Mouse (Mus musculus) kidney, postnatal 25 days (tissue): ENCODE measurements at regions not wholly inside any gene's neighbourhood (a gene's known extent, or its start where the extent isn't known, plus 50 kb on each side); places are given as distances from the start of the nearest gene placed in this dataset.

Source experiments
- DNase-seq, 2 experiments: peaks; one replicate each; pipeline ENCODE4 v3.0.0; 2021; ENCODE audit warnings: mixed read lengths in 2 of 2

DNA sequence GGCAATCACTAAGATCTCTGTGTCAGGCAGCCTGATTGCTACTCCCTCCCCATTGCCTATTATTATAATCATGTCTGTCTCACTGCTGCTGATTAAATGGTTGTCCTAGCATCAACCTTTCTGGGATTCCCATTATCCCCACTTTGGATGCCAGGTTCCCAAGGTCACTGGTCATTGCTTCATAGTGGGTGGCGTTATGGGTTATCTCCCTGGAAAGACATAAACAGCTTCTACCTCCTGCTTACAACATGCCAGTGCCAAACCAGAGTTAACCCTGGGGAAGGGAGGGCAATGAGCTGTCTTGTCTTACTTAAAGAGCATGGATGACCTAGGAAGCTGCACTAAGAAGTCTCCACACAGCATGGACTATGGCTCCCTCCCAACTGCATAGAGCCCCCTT lies 136.9 kb downstream of the Uaca start:
- DNase-seq = no peak

DNA sequence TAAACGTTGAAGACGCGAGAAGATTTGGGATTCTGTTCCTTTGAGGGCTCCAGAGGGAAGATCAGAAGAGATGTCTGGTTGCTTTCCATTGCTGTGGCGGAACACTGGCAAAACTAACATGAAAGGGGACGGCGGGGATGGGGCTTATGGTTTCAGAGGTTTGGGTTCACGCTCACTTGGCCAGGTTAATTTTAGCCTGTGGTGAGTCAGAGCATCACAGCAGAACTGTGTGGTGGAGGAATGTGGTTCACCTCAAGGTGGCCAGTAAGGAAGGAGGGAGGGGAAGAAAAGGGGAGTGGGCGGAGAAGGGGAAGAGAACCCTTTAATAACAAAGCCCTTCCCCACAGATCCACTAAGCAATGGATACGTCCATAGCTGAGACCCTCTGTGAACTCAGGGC lies 142.6 kb downstream of the Uaca start:
- DNase-seq = no peak

DNA sequence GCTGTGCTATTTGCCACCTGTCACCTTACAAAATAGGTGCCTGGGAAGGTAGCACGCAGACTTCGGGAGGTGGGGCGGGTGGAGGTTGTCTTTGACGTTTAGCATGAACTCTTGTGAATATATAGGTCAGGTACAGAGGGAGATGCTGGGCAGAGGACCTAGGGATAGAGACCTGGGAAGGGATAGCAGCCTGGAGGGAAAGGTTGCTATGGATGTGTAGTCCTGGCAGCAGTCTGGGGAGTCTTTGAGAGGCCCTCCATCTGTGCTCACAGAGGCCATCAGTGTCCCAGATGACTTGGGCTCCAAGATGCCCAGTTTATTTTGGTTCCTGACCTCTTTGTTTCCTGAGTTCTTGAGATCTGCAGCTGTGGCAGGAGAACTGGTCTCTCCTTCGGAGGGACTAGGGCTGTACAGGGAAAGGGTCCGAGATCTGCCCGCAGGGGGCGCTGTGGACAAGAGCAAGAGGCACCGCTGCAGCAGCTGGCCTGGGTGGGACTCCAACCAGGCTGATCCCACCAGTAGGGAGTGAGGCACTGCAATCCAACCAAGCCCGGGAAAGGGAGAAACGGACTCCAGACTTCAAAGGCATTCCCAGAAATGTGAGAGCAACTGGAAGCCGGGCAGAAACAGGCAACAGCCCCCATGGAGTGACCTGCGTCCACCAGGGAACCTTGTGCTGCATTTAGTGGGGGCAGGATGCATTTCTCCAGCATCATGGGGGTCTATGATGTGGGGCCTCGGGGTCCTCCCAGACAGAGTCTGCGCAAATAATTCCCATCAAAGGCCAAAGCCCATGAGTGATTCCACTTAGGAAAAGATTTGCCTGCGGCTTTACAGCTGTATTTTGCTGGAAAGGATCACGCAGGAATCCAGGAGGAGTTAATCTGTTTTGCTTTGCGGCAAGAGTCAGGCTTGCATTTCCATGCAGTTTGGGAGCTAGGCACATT lies 145.8 kb downstream of the Uaca start:
- DNase-seq = peak; percentile 69 to 82

DNA sequence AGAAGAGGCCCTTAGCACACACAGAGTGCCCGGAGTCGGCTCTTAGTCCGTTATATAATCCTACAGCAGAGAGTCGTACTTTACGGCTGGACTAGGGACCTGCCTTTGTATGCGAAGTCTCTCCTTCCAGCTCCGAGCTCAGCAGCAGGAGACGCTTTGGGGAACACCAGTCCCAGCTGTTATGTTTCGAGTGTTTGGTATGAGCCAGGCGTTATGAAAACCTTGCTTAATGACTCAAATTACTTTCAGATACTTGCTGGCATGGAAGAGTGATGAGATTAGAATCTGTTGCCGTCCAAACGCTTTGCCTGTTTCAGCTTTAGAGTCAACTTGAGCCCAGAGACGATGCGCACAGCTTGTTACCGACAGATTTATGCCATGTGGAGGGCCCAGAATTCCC lies 153.0 kb downstream of the Uaca start:
- no peak for DNase-seq

DNA sequence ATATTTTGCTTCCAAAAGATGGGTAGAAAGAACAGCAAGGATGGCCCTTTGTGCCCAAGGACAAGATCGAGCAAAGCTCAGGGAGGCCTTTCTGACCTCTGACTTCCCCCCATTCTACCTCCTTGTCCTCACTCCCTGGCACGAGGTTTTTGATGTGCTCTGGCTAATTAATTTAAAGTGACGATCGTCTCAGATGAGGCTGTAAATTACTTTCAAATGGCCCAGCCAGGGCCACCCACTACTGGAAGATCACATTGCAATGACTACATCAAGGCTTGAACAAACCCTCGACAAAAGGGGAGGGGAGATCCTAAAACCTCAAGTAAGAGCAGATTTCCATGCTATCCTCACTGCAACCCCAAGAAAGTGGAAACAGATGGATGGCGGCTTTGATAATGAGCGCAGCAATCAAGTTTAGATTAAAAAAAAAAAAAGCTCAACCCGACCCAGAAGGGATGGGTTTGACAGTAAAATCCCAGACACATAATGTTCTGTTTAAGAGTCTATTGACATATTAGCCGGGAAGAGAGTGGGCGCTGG lies 154.3 kb downstream of the Uaca start:
- DNase-seq = no peak

DNA sequence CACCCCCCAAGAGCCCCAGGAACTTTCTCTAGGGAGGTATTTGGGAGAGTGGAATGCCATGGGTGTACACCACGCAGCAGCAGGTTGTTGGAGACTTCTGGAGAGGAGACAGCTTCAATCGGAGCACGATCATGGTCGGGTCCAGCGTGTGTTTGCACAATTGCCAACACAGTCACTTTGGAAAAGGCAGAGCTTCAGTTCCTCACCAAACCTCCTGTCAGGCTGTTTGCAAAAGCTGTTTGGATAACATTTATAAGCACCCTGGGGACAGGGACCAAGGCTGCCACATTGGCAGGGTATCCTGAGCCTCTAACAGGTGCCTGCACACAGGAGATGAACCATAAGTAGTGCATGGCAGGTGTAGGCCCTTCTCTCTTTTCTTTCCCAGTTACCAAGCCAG lies 155.8 kb downstream of the Uaca start:
- no peak for DNase-seq

DNA sequence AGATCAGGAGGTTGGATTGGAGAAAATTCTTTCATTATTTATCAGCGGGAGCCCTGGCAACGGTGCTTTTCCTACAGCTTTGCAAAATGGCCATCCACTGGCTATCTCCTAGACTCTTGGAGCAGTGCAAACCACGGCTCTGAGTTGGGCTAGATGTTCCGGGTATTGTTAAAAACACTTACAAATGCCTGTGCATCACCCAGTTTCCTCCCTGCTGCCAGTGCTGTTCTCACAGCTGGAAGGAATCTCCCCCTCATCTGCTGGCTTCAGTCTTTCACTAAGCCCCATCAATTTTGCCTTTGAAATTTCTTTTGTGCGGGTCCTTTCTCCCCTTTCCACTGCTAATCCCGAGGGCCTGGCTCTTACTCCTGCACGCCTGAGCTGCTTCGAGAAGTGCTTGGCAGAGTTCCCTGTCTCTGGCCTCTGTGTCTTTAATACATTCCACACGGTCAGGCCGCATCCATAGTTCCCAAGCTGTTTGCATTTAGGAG lies 156.8 kb downstream of the Uaca start:
- DNase-seq = peak; percentile 42 to 49

DNA sequence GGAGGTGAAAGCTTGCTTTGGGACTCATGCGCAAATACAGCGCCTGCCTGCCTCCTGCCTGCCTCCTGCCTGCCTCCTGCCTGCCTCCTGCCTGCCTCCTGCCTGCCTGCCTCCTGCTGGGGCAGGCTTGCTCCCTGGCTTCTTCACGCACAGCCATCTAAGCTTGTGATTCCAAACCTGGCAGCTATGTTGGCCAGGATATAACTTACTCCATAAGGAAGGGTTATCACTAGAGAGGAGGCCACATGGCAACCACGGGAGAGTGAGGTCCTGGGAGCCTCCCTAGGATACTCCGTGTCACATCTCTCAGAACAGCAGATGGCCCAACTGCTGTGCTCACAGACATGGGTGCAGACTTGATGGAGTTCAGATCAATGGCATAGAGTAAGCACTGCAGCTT lies 163.1 kb downstream of the Uaca start:
- no peak for DNase-seq

DNA sequence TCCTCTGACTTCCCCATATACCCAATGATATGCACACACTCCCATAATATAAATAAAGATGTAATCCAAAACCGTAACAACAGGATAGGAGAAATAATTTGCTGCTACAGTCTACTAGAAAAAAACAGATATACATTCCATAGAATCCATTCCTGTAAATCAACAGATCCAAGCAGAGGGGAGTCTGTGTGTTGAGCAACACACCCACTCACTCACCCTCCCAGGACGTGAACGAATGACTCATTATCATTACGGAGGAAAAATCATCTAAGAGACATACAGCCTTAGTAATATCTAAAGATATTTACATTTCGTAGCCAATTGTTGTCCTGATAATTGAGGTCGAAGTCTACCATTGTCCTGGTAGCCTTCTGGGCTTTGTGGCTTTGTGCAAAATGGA lies 165.2 kb downstream of the Uaca start:
- DNase-seq = no peak

DNA sequence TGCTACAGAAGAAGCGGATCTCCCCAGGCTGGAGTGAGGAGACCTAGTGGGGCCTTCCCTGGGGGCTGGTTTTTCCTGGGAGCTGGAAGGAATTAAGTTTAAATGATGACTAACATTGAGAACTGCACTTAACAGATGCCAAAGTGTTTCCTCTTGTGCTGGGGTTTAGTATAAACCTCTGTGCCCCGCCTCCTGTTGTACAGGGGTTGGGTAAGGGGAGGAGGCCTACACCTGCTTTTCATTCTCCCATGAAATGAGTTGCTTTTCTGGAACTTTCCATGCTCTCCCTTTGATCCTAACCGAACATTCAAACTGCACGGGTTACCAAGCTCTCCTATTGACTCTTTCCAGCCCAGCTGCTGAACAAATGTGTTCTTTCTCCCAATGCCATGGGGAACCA lies 167.7 kb downstream of the Uaca start:
- DNase-seq = no peak

DNA sequence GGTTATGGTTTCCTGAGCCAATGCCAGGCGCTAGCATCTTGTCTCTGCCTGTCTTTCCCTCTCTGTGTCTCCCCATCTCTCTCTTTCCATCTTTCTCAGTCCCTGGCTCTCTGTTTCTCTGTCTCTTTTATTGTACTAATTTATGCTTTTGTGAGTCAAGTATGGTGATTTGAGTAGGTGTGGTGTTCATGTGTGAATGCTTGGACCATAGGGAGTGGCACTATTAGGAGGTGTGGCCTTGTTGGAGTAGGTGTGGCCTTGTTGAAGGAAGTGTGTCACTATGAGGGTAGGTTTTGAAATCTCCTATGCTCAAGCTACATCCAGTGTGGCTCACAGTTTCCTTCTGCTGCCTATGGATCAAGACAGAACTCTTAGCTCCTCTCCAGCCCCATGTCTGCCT lies 171.3 kb downstream of the Uaca start:
- DNase-seq = no peak

DNA sequence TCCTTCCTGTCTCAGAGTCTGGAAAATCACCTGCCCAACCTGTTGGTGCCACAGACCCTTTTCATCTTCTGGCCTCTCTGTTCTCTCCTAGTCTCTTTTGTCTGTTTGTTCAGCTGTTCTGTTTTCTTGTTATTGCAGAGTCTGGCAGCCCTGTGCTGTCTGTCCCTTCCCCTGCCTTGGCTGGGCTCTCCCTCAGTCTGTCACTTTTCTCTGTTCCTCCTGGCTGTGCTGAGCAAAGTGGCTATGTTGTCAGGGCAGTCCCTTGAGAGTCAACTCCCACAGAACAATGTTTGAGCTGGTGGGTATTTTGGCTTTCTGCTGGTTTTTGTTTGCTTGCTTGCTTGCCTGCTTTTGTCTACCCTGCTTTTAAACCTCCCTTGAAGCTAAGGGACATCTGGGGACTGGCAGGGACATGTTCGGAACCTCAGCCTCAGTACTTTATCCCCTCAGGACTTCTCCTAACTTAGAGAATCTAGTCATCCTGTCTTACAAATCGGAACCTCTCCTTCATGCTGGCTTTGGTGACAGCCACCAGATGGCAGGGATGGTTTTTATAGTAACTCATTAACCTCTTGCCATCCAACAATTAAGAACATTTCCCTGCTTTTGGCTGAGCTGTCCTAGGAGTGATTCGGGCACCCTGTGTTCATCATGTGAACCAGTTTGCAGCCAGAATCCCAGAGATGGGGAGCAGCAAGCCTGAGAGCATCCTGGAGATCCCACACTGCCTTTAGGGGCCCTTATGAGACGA lies 174.1 kb downstream of the Uaca start:
- no peak for DNase-seq

DNA sequence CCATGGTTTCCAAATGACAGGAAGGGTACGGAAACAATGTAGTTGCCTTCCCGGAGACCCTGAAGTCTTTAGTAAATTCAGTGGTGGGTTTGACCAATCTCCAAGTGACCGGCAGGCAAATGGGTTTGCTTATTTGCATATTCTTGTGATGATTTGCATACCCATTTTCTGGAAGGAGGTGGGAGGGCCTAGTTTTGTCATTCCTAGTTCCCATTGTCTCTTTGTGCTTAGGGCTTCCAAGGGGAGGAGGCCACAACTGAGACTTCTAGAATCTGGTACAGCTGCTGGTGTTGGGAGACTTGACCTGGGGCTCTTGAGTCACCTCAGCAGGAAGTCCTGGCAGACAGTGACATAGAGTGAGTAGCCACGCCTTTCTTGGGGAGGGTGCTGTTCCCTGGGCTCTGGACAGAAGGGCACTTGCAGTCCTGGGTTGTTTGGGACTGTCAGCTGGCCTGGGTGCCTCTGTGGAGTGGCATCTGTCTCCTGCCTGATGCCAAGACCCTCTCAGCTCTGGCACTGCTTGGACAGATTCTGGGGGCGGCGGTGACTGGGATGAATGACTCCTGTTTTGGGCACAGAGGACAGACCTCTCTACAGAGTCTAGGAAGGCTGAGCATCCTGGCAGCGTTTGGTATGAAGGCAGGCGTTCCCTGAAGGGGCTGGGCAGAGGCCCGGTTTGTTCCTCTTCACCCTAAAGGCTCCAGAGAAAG lies 178.0 kb downstream of the Uaca start:
- DNase-seq = no peak

DNA sequence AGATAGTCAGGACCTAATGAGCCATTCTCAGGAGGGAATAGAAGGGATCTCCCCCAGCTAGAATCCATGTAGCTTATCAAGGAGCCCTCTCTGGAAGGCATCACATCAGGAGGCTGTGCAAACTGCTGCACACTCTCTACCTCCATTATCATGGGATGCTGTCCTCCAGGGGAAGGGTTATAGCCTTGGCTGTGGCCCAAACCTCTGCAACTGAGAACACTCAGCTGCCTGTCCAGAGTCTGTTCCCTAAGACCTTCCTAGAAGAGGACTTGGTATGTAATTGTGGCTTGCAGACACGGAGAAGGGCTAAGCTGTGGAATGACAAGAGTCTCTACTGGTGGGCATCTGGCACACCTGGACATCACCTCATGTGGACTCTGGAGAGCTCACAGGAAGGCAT lies 180.2 kb downstream of the Uaca start:
- DNase-seq = no peak

DNA sequence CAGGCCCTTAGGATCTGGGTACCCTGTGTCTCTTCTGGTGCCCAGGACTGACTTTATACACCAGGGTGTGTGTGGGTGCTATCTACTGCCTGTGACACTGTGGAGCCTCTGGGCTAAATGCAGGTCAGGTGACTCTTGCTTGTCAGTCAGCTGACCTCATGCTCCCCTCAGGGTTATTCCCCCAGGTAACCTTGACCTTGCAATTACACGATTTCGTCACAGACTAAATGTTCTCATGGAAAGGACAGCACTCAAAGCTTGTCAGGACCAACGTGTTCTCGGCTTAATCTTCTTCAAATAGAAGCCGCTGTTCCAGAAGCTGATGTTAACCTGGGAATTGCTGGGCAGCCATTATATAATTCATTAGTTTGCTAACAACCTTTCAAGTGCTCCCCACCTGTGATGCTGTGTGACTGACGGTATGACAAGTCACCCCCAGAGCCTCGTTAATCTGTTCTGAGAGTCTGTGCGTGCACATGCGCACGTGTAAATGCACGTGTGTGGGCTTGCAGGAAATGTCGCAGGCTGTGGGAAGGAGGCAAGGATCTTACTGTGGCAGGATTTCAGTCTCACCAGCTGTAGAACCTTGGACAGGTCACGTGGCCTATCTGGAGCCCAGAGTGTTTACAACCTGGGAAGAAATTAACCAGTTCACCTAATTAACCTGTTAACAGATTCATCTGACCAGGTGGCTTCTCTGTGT lies 188.2 kb downstream of the Uaca start:
- DNase-seq = peak; percentile 53 to 74

DNA sequence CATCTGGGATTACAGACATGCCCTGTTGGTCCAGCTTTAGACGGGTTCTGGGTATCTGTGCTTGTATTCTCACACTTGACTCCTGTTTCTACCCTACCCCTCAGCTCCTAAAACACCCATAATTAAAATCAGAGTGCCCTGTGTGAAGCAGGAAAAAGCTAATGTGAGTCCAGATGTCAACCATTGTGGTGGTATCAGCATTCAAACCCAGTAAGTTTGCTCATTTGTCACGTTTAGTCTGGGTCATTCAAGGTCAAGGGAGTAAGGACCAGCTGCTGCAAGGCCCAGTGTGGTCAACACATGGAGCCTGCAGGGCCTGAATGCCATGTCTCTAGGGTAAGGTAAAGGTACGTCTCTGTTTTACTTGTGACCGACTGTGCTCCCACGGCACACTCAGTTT lies 188.9 kb downstream of the Uaca start:
- DNase-seq = no peak

DNA sequence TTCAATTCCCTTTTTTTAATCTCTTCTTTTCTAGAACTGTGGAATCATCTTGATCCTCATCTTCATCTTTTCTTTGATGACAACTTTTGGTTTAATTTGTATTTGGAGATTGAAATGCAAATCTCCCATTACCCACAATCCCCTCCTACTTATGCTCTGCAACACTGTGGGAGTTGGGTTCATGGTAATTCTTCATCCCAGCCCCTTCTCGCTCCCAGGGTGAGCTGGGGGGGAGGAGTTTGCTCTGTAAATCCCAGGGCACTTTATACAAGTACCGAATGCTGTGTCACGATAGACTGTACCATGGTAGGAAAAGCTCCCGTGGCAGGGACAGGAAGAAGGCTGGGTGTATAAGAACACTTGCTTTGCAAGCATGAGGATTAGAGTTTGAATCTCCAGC lies 193.8 kb downstream of the Uaca start:
- no peak for DNase-seq

DNA sequence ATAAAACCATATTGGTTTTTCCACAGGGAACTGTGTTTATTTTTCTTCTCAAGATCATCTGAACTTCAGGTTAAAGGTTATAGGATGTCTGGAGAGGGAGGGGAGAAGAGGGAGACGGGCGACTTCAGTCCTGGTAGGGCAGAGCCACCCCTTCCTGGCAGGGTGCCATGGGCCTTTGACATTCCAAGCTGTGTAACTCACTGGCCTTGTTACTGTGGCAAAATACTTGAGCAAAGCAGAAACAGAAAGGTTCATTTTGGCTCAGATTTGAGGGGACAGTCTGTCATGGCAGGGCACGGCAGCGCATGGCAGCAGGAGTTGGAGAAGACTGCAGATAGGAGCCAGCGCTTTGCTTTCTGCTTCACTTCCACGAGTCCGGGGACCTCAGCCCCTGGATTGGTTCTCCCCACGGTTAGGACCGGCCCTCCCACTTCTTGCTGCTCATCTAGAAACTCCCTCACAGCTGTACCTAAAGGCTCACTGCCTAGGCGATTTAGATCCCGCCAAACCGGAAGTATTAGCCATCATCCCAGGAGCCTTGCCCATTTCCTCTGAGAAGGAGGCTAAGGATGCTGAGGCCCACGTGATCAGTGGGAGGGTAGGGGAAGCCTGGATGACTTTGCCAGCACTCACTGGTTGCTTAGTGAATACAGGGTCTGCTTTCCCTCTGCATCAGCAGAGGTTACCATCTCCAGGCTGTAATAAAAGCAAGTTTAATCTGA lies 195.5 kb downstream of the Uaca start:
- peak; percentile 53 to 61 for DNase-seq

DNA sequence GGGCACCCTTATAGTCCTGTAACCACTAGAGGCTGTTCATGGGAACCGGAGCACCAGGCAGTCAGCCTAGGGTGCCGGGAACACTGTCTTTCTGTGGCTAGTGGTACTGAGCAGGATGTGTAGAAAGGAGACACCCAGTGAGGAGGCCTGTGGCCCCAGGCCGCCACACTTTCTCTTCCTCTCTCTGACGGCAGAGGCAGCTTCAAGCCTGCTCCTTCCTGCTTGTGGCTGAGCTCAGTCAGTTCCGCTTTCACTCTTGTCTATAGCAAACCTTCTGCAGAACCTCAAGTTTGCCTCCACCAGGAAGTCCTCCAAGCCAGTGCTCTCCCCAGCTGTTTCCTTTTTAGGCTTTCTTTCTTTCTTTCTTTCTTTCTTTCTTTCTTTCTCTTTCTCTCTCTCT lies 197.2 kb downstream of the Uaca start:
- DNase-seq = no peak

DNA sequence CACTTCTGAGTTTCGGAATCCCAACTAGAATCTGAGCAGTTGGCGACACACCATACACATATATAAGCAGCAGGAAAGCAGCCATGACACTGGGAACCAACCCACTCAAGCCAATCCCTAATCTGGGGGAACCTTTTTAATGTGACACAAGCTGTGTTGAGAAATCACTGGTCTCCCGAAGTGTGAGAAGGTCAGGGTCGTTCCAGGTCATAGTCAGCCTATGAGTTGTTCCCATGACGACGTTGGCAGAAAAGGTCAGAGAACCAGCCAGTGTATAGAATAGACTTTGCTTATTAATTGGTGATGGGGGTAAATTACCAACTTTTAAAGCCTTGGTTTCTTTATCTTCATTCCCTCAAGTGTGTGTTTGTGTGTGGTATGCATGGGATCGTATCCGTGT lies 199.3 kb downstream of the Uaca start:
- DNase-seq = no peak

DNA sequence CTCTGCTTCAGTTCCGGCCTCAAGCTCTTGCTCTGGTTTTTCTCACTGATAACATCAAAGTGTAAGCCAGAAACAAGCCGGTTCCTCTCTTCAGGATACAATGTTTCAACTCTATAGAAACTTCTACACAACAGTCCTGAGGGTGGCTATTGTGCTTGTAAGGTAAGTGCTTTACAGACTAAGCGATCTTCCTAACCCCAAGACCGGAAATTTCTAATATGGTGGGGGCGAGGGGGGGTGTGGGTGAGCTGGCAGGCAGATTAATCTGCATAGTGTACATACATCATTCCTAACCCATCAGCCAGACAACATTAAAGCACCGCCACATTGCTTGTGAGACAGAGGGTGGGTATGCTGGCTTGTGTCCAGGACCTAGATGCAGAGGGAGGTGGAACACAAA lies 200.8 kb downstream of the Uaca start:
- DNase-seq = no peak
